Mouse (Mus musculus) inflammation-experienced regulatory T-cells, adult 16 weeks (primary cell): Measurements from ENCODE around the gene Chst11. TPM values are rescaled to one million over a fixed set of nuclear protein-coding genes. Genes with fewer than 3 reads are reported as not detected.

Experiments
- polyA plus RNA-seq: library from polyadenylated mRNA; unstranded; fragments of 100-300 nt; shearing (Covaris generic); gene quantifications from one replicate; pipeline ENCODE4 v1.2.1, GENCODE M21; 2017

Chst11 gene
- polyA plus RNA-seq = 0.22 TPM

GRCm38 (mm10) chr10:82984950-82985699 lies at the start of gene Chst11:
TSS of gene Chst11 (plus strand) at chr10:82985498.

Other genes starting within 250 kb of the Chst11 start
- gene Nfyb, start 221.4 kb upstream of the Chst11 start, polyA plus RNA-seq = 68.4 TPM
- 51.9 TPM for gene Txnrd1, start 151.5 kb upstream of the Chst11 start, polyA plus RNA-seq
- not detected for gene Eid3, start 118.9 kb upstream of the Chst11 start, polyA plus RNA-seq